Mouse (Mus musculus) C2C12 (cell line): Measurements from ENCODE around the gene Tm4sf1.

Experiments used
- CTCF ChIP-seq: IDR thresholded peaks from one replicate; pipeline ENCODE4 v1.5.1; 2011; ENCODE audit not compliant: control insufficient read depth, insufficient read depth, insufficient read length
- FOSL1 ChIP-seq: IDR thresholded peaks from one replicate; pipeline ENCODE4 v1.8.0; 2011; ENCODE audit warnings: mild to moderate bottlenecking, low read length; ENCODE audit not compliant: poor library complexity, insufficient read depth, severe bottlenecking
- MAX ChIP-seq: IDR thresholded peaks from one replicate; pipeline ENCODE4 v1.6.1; 2011; ENCODE audit warnings: mild to moderate bottlenecking, control low read depth
- USF1 ChIP-seq: IDR thresholded peaks from one replicate; pipeline ENCODE4 v1.6.1; 2011; ENCODE audit warnings: low read depth, mild to moderate bottlenecking, control low read depth, moderate library complexity

GRCm38 (mm10) chr3:57335080-57335815, 33.5 kb upstream of the Tm4sf1 start:
- TF ChIP-seq MAX, result no peak
- TF ChIP-seq CTCF, result no peak
- no peak for TF ChIP-seq USF1
- no peak for TF ChIP-seq FOSL1
